12 mouse cellular contexts compared by ENCODE assay signal in the genomic region with DNA sequence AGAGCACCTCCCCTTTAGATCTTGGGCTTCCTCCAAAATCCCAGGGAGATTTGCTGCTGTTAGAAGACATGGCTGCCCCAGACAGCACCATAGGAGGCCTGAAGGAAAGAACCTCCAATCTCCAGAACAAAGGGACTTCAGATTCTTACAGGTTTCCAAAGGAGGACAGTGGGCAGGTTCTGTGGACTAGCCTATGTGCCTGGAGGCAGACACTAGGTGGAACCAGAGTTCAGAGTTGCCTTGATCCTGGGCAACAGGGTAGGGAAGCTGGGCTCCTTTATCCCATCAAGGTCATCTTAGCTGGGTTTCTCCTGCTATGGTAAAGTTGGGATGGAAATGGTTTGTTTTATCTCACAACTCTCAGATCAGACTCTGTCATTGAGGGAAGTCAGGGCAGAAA. TPM values are rescaled to one million over a fixed set of nuclear protein-coding genes. Genes with fewer than 3 reads are reported as not detected.
DNase-seq lines count a peak whose midpoint lies in the region; ATAC-seq and TF ChIP-seq lines count a peak whose summit lies in the region.
"Had no signal": no experiment of that assay in that cellular context is flagged by ENCODE, and none has a peak within 500 bp of the region (broad histone marks: within the 10 kb centered on the region; RNA-seq: fewer than 3 reads in every experiment).

No protein-coding gene starts in this region.

- peaks cover 8% of the 10 kb centered on the region; the same call in 1 of the 2 replicates for H3K4me1 ChIP-seq in liver, embryonic 12.5 days
- peaks cover 3% of the 10 kb centered on the region; the same call in 1 of the 2 replicates for H3K4me1 ChIP-seq in bone marrow, adult 2 months (ENCODE audit: control insufficient read depth, insufficient read depth, low read length)
- H3K4me1 ChIP-seq: liver, embryonic 15.5 days had no signal

- no peak overlapping the region for H3K4me3 ChIP-seq in liver, embryonic 12.5 days
- no peak overlapping the region for H3K4me3 ChIP-seq in bone marrow, adult 2 months (replicated peaks; ENCODE audit: control insufficient read depth, low read depth, low read length)
- H3K4me3 ChIP-seq: liver, embryonic 15.5 days had no signal

- no peaks in the 10 kb centered on the region for H3K36me3 ChIP-seq in liver, embryonic 12.5 days
- H3K36me3 ChIP-seq: liver, embryonic 15.5 days had no signal

- peak; percentile 38 to 79 for DNase-seq in adrenal gland, adult (ENCODE audit: inconsistent age in 2 of 2, low spot score in 1 of 2)
- no peak for DNase-seq in adrenal gland, postnatal 4 days (ENCODE audit: low spot score in 2 of 2)
- peak; percentile 12 for DNase-seq in liver
- DNase-seq in retina, embryonic 14.5 days (ENCODE audit: low spot score) = peak; percentile 8
- DNase-seq in layer of hippocampus, postnatal 25 days (ENCODE audit: extremely low spot score in 1 of 2, low spot score in 1 of 2) = no peak
- no peak for DNase-seq in gastrocnemius, postnatal 36 days
- DNase-seq: gastrocnemius, postnatal 10 days; right cerebral cortex, postnatal 4 days had no signal

- H3K9ac ChIP-seq in liver, embryonic 12.5 days = no peak overlapping the region
- H3K9ac ChIP-seq: liver, embryonic 15.5 days had no signal

- H3K27me3 ChIP-seq in liver, embryonic 12.5 days (replicated peaks) = no peaks in the 10 kb centered on the region
- H3K27me3 ChIP-seq: liver, embryonic 15.5 days had no signal

- TF ChIP-seq POLR2A in bone marrow, adult 2 months (IDR thresholded peaks at IDR 0.05; ENCODE audit: borderline replicate concordance, control insufficient read depth, low read depth, low read length) = no peak

- intact Hi-C loops in gastrocnemius, postnatal 36 days (cut with DNase I) = loop anchor here (5.0 to 10.0 kb wide), 2 partner anchors 183 to 276 kb away; a partner anchor contains a TSS

- peak; percentile 79 for TF ChIP-seq CTCF in bone marrow, adult 2 months (IDR thresholded peaks at IDR 0.05; ENCODE audit: control insufficient read depth, insufficient read depth, low read length)

- no peak overlapping the region for H3K4me2 ChIP-seq in liver, embryonic 12.5 days
- H3K4me2 ChIP-seq: liver, embryonic 15.5 days had no signal

- no peak overlapping the region for H3K27ac ChIP-seq in liver, embryonic 12.5 days
- no peak overlapping the region for H3K27ac ChIP-seq in bone marrow, adult 2 months (ENCODE audit: control insufficient read depth, insufficient read depth, low read depth, low read length, poor library complexity)
- H3K27ac ChIP-seq: liver, embryonic 15.5 days had no signal

- no peaks in the 10 kb centered on the region for H3K9me3 ChIP-seq in liver, embryonic 12.5 days (replicated peaks)
- H3K9me3 ChIP-seq: liver, embryonic 15.5 days had no signal

- ATAC-seq in liver, embryonic 12.5 days = no peak
- ATAC-seq: intestine, embryonic 16.5 days had no signal

RNA-seq across cellular contexts. Expression of a gene that starts 14.0 kb away (rescaled TPM):
- total RNA-seq in adrenal gland, postnatal 4 days (2021) = 10 to 100 TPM; 69.8 to 72.9 TPM
- 40.0 and 41.1 TPM in 2 replicates for polyA plus RNA-seq in liver, embryonic 12.5 days (2016; fragmentation: Nextera tagmentation; extraction: Ambion mirVana)
- polyA plus RNA-seq in bone marrow, adult 2 months (2011; ENCODE audit: insufficient read depth, insufficient read length, low replicate concordance, missing spikeins) = 21.5 and 34.5 TPM in 2 replicates
- total RNA-seq in layer of hippocampus, postnatal 25 days (2021) = 10 to 100 TPM; 47.5 to 48.9 TPM
- 10 to 100 TPM; 39.1 to 47.1 TPM for total RNA-seq in gastrocnemius, postnatal 36 days (2021)

RNA-seq across cellular contexts. Expression of a gene that starts 14.1 kb away (rescaled TPM):
- 10 to 100 TPM; 58.8 to 61.4 TPM for total RNA-seq in adrenal gland, postnatal 4 days (2021)
- polyA plus RNA-seq in liver, embryonic 12.5 days (2016; fragmentation: Nextera tagmentation; extraction: Ambion mirVana) = 121 and 123 TPM in 2 replicates
- polyA plus RNA-seq in bone marrow, adult 2 months (2011; ENCODE audit: insufficient read depth, insufficient read length, low replicate concordance, missing spikeins) = 23.7 and 30.7 TPM in 2 replicates
- total RNA-seq in layer of hippocampus, postnatal 25 days (2021) = 10 to 100 TPM; 24.9 to 27.5 TPM
- total RNA-seq in gastrocnemius, postnatal 36 days (2021) = 1 to 10 TPM; 6.5 to 7.1 TPM

Comparison
In these comparisons a context has a peak if more than half of its experiments do, and no peak if none do; other contexts are left out.
1. DNase-seq: peak in adrenal gland, adult (2 of 2), liver (single experiment) and retina, embryonic 14.5 days (single experiment); none in adrenal gland, postnatal 4 days (0 of 2), layer of hippocampus, postnatal 25 days (0 of 2) and gastrocnemius, postnatal 36 days (0 of 2).